Mouse (Mus musculus): ENCODE measurements around the gene 1700001O22Rik. TPM values are rescaled to one million over a fixed set of nuclear protein-coding genes. Genes with fewer than 3 reads are reported as not detected.

Gene 1700001O22Rik
- 1 to 10 TPM; 3.6 to 6.2 (median 5.7) TPM for total RNA-seq (2022)

GRCm38 (mm10) chr2:30803604-30804003, at the start of gene 1700001O22Rik:
Gene 1700001O22Rik (minus strand): TSS chr2:30803661.
- no peak for DNase-seq

- DNase-seq: no peak
Measured at GRCm38 (mm10) chr2:30852771-30853313, 49.4 kb upstream of the 1700001O22Rik start.

DNA sequence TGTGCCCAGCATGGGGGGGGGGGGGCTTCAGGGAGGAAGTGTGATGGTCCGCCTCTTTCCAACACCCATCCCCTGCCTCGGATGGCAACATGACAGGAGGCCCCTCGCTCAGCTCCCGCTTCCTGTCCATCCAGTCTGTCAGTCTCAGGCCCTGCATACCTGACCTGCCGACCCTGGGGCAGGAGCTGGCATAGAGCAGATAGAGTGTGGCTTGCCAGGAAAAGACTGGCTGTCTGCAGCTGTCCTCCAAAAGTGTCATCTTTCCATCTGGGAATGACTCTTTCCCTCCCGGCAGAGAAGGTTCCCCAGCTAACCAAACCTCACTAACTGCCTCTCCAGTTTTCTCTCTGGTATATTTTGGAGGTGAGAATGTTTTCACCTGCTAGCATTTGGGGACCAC, 47.1 kb upstream of the 1700001O22Rik start:
- DNase-seq: no peak

DNA sequence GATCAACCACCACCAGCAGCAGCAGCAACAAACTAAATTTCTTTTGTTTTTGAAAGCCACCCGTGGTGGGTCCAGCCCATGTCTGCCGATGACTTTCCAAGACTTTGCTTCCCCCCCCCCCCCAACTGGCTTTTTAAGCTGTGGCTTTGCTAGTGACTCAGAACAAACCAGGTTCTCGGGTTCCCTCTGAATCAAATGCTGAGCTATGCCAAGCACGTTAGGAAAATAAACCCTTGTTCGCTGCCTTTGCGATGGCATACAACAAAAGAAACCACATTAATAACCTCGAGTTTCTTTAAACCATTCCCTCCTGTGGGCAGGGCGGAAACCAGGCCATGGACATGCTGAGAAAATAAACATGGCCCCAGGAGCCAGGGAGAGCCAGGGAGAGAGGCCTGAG, 44.7 kb upstream of the 1700001O22Rik start:
- DNase-seq: no peak

DNA sequence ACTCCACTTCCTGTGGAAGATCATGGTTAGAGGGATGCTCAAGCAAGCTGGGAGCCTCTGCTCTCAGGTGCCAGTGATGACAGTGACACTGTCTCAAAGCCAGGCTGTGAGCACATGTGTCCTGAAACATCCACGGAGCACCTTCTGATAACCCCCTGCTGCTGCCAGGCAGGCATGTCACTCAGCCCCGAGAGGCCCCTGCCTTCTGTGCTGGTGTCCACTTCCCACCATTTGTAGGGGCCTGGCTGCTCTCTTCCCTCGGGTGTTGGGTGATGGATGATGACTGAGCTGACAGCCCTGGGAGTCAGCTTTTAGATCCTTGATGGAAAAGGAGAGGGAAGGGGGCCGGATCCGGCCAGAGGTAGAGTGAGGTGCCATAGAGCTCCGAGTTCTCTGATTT, 43.3 kb upstream of the 1700001O22Rik start:
- DNase-seq: no peak

DNA sequence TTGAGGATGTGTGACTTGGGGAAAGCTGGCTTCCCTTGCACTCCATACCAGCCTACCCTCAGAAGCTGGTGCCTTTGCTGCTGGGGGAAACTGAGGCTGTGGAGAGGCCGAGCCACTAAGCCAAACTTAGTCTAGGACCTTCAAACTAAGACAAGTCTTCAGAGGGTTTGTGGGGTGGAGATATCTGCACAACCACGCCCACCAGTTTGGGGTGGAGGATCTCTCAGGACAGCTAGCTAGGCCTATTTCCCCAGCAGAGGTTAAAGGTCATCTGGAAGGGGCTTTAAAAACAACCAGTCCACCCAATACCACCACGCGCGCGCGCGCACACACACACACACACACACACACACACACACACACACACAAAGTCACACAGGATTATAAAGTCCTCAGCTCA, 42.8 kb upstream of the 1700001O22Rik start:
- no peak for DNase-seq

DNA sequence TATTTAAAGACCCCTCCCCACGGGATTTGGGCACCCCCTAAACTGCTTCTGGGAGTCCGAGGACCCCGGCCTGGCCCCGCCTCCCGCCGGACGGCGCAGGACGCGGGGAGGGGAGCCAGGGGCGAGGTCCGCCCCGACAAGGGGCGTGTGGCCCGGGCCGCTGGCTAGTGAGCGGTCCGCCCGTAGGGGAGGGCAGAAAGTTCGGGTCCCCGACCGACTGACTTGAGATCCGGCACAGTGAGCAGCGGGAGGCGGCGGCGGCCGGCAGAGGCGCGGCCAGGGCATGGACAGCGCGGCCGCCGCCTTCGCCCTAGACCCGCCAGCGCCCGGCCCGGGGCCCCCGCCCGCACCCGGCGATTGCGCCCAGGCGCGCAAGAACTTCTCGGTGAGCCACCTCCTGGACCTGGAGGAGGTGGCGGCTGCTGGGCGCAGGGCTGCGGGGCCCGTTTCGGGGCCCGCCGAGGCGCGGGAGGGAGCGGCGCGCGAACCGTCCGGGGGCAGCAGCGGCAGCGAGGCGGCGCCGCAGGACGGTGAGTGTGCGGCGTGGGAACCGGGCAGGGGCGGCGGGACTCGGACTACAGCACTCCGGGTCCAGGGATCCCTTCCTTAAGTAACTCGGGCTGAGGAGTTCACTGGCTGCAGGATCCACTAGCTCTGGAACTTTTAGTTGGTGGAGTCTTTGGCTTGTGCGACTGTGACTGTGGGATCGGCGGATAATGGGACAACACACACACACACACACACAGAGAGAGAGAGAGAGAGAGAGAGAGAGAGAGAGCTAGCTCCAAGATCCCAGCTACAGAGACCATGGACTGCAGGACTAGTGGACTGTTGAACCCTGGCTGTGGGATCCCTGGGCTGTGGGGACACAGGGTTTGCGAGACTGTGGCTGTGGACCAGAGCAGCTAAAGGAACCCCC, 42.0 kb upstream of the 1700001O22Rik start:
- DNase-seq: no peak

- no peak for DNase-seq
Measured at GRCm38 (mm10) chr2:30842615-30843014, 39.2 kb upstream of the 1700001O22Rik start.

DNA sequence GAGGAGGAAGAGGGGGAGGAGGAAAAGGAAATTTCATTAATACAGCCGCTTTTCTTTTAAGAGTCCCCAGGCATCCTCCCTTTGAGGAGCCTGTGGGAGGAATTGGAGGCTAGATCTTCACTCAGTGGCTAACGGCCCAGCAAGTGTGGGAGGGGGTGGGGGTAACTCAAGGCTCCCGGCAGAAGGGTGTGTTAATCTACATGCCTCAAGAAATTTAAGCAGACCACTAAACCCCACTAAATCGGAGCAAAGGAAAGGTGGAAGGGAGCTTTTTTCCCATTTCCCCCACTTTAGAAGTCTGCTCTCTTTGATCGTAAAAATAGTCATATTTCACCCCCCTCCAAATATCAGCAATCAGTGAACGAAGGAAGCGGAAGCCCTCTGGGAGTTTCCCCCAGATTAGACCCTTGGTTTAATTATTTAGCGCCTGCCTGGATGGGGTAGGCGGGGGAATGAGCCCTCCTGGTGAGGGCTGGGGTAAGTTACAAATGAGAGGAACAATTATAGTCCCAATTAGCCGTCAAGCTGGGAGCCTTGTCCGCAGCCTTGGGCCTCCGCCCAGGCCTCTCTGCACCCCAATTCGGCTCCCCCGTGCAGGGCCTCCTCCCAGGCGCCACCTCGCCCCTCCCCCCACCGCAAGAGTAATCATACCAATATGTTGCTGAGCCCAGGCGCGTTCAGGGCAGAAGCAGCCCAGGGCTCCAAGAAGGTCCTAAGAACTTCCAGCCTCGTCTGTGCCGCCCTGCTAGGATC, 33.0 kb upstream of the 1700001O22Rik start:
- DNase-seq: no peak

- no peak for DNase-seq
Measured at GRCm38 (mm10) chr2:30834373-30835022, 31.0 kb upstream of the 1700001O22Rik start, which contains the start of gene Prrx2. Gene Prrx2 (plus strand): TSS chr2:30834972.

- DNase-seq: no peak
Measured at GRCm38 (mm10) chr2:30833644-30834043, 30.2 kb upstream of the 1700001O22Rik start.

DNA sequence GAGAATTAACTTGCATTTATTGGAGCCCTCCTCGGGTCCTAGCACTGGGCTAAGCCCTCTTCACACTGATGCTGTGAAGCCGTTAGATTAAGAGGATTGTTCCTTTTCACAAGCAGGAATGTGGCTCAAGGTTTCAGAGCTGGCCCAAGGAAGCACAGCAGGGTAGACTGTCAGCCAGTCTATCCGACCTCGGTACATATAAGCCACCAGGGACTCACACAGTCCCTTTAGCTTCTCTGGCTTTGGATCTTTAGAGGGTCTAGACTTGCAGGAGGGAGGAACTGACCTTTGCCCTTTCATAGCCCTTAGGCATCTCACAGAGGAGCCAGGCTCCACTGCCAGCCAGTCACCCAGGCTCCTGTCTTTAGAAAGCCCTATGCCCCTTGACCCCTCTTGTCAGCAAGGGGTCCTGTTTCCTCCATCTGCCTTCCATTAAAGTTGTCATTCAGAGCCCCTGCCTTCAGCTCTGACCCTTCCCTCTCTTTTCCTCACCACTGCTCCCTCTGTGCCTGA, 26.9 kb upstream of the 1700001O22Rik start, which contains the start of gene Asb6:
Asb6 (minus strand) TSS at position 51 of the 513 bp plus-strand sequence.
- no peak for DNase-seq

DNA sequence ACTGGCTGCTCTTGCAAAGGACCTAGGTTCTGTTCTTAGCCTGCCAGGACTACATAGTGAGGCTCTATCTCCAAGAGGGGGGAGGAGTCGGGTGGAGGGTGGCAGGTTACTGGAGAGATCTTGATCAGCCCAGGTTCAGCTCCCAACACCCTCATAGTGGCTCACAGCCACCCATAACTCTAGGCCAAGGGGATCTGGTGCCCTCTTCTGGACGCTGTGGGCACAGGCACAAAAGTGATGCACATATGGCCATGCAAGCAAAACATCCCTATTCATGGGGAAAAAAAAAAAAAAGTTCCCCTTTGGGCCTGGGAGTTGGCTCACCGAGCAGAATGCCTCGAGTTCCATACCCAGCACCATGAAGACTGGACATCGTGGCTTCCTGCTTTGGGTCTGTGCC, 25.9 kb upstream of the 1700001O22Rik start:
- no peak for DNase-seq

DNA sequence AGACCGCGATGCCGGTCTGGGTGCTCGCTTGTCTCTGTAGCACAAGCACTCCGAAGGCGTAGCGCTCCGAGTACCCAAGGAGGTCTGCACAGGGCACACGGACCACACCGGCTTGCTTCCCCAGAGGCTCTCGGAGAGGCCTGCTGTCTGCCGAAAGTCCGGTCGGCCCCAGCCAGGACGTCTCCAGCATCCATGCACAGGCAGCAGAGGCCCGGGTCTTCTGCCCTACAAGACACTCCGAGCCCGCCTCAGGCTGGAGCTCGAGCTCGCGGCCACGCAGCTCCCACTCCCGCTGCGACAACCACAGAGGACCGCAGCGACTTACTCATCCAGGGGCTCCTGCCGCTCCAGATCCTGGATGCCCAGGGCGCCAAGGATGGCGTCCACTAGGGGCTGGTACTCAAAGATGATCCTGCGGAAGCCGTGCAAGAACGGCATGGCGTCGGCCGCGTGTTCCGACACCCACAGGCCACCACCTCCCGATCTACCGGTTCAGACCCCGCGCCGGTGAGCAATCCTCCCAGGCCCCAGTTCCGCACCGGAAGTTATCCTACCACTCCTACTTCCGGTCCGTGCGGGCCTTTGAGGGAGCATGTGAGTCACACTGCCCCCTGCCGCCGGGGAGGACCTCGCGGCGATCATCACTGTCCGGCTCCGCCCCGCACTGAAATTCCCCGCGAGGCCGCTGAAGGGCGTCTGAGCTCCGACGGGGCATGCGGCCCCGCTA, 24.5 kb upstream of the 1700001O22Rik start:
- peak; percentile 88 for DNase-seq

GRCm38 (mm10) chr2:30826825-30827748, 23.6 kb upstream of the 1700001O22Rik start:
- DNase-seq: no peak

DNA sequence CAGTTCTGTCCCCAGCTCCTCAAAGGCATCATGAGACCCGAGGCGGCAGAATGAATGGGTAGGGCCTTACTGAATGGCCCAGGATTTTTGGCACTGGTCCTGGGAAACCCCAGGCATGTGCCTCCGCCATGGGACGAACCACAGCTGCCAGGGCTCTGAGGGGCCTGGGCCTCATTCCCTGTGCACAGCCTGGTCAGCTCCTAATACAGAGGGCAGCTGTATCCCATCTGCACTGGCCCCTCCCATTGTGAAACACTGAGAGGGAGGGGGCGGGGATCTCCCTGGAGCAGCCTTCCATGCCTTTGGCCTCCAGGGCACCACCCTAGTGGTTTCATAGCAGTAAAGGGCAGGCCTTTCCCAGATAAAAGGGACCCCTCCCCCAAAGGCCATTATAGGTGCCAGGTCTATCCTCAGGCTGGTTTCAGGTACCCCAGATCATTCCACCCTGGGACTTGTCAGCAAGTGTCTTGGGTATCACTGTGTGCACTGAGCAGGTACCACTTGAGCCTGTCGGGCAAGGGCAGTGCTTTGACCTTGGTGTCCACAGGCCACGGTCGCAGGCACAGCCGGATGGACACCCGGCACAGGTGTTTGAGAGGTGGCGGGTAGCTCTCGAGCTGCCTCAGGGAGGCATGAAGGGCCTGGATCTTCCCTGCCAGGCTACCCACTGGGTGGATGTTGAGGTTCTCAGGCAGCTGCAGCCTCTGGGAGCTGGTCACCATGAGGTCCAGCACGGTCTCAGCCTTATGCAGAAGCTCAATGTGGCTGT, 20.1 kb upstream of the 1700001O22Rik start:
- DNase-seq: no peak

GRCm38 (mm10) chr2:30822460-30822859, 19.0 kb upstream of the 1700001O22Rik start:
- no peak for DNase-seq

GRCm38 (mm10) chr2:30821073-30821472, 17.6 kb upstream of the 1700001O22Rik start:
- DNase-seq: no peak

GRCm38 (mm10) chr2:30819873-30820272, 16.4 kb upstream of the 1700001O22Rik start:
- no peak for DNase-seq

- DNase-seq: no peak
Measured at GRCm38 (mm10) chr2:30816383-30816782, 12.9 kb upstream of the 1700001O22Rik start.

Measured in adrenal gland, adult 8-10 months (tissue).